Mouse (Mus musculus) embryo, embryonic 9.5 days (tissue): Measurements from ENCODE around the gene Mrtfa.

Source experiments
- DNase-seq: peaks from one replicate; pipeline ENCODE4 v3.0.0-alpha.2; 2017; ENCODE audit errors: extremely low spot score

The Mrtfa gene

DNA sequence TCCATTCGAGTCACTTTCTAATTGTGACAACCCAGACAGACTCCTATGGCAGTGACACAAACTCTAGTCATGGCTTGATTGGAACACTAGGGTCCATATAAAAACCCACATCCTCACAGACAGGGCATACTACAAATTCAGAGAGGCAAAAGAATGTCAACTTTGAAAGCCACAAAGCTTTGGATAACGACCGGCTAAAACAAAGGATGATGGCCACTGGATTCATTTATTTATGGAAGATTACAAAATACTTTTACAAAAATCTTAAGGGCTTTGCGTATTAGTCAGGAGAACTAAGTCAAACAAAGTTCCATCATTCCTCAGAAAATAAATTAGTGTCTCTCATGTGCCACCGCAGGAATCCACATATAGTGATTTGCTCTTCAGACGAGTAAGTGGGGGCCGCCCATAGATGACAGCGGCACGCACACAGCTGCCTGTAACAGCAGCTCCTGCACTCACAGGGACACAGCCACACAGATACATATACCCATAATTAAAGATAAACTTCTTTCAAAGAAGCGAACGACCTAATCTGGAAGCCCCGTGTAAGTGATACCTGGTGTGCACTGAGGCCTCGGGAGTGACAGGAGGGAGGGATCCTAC is 88.2 kb downstream of the Mrtfa start:
- no peak for DNase-seq

DNA sequence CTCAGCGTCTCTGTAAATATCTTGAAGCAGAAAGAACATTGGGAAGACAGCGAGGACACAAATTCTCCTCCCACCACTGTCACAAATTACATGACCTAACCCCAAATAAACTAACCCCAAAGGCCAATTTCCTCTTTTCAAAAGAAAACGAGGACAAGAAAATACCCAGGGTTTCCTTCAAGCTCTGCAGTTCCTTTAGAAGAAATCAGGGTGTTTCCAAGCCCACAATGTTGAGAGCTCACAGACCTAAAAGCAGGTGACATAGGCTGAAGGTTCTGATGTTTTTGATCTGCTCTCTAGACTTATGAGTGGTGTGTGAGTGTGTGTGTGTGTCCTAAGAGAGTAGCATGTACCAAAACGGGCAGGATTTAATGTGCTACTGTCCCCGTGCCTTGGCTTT is 89.2 kb downstream of the Mrtfa start:
- DNase-seq: no peak

DNA sequence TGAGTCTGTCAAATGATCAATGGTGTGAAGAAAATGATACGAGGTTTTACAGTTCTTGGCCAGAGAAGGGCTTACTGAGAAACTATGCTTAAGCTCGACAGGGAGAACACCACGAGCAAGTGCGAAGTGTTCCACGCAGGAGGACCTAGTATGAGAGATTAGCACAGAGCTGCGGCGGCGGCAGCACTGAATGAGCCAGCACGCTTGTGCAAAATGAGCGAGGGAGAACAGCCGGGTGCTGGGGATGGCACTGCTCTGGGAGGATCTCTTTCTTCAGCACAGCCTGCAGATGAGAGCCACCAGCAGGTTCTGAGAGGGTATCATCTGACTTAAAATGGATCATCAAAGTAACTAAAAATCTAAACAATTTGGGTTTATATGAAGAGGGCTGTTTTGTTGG is 91.3 kb downstream of the Mrtfa start:
- DNase-seq: no peak

DNA sequence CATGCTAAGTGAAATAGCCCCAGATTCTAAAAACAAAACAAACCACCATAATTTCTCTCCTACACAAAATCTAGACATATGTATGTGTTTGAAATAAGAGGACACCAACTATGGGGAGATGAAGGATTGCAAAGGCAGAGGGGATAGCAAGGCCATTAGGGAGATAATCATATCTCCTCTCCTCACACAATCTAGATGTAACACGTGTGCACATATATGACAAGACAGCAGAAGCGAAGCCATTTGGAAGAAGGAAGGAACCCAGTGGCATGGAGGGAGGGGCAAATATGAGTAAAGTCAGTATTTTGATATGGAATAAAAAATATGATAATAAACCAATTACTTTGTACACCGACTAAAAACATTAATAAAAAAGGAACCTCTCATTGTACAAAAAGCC is 91.9 kb downstream of the Mrtfa start:
- DNase-seq: no peak

DNA sequence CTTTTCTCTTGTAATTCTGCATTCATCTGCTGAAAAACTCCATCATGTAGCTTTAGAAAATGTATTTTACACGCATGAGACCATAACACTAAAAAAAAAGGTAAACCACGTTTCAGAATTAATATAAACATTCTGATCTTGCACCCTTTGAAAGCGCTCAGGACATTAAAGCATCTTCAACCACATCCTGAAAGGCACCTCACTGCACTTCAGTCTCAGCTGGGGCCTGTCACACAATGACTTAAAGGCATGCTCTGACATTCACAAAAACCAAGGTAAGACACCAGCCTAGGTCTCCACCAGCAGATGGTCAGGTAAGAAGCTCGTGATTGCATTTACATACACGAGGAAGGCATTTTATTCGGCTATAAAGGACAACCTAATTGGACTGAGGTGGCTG is 92.7 kb downstream of the Mrtfa start:
- DNase-seq: no peak

DNA sequence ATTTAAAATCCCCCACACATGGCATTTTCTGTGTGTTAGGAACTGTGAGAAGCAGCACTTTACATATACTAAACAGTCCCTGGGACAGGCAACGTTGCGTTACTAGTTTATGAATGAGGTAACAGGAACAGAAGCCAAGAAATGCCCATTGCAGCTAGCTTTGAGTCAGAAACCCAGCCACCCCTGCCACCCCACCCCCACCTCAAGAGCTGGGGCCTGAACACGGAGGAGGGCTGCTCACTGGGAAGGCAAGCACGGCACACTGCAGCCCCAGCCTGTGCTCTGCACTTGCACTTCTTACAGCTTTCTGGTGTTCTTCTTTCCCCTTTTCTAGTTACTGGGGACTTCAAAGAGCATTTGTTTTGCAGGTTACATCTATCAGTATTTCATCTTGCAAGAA is 93.1 kb downstream of the Mrtfa start:
- no peak for DNase-seq

DNA sequence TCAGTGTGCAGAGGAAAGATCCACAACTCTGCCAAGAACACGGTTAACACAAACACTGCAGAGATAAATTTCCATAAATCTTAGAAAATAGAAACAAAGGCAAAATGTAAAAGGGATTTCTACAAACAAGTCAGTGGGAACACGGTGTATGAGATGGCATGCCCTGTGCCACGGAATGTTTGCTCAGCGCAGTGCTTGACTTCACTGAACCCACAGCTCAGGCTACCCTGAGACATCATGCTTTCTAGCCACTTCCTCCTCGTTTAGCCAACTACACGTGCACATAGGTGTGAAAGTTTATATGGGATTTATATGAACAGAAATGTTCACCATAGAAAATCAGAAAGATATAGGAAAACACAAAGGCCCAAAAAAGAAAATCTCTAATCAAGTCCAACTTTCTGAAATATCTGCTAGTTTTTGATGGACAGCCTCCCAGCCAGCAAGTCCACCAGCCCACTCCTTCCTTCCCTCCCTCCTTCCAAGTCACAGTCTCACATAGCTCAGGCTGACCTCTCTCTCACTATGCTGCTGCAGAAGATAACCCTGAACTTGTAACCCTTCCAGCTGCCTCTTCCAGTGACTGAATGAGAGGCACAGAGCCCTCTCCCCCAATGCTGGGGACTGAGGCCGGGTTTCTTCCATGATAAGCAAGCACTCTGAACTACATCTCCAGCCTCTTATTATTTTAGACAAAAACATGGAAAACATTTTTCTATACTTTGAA is 94.1 kb downstream of the Mrtfa start:
- no peak for DNase-seq

DNA sequence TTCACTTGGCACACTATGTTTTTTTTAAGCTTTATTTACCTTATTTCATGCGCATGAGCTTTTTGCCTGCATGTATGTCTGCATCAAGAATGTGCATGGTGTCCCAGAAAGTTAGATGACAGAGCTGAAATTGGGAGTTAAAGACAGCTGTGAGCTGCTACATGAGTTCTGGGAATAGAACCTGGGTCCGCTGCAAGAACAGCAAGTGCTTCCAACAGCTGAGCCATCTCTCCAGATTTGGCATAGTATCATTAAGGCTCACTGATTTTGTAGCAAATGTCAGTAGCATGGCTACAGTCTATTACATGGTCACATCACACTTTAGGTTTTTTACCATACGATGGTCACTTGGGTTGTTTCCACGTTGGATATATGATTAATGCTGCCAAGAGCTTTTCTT is 97.5 kb downstream of the Mrtfa start:
- DNase-seq: no peak

DNA sequence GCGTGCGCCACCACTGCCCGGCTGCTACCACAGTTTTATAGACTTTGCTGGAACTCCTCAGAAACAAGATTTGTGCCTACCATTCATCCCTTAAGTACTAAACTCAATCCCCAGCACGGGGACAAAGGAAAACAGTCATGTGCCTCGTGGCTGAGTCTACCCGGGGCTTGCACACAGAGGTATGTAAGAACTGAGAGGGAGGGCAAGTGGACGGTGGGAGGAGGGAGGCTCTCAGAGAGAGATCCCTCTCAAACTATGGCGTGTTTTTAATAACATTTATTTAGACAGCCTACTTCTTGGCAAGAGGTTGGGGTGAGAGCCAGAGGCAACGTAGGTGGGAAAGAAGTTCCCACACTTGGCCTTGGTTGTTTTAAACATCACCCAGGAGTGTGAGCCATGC is 98.8 kb downstream of the Mrtfa start:
- no peak for DNase-seq

DNA sequence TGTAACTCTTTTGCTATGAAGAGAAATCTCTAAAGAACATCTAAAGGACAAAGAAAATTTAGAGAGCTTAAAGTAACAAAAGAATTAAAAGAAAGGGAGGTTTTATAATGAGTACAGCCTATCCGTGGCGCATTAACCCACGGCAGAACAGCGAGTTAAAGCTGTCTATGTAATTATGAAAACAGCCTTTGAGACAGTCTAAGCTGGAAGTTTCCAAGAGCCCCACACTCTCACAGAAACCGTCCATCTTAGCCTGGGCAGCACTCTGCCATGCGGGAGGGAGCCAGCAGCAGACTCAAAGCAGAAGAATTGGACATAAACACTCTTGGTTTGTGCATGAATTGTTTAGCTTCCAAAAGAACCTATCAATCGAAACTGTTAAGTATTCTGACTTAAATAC is 103.0 kb downstream of the Mrtfa start:
- no peak for DNase-seq

DNA sequence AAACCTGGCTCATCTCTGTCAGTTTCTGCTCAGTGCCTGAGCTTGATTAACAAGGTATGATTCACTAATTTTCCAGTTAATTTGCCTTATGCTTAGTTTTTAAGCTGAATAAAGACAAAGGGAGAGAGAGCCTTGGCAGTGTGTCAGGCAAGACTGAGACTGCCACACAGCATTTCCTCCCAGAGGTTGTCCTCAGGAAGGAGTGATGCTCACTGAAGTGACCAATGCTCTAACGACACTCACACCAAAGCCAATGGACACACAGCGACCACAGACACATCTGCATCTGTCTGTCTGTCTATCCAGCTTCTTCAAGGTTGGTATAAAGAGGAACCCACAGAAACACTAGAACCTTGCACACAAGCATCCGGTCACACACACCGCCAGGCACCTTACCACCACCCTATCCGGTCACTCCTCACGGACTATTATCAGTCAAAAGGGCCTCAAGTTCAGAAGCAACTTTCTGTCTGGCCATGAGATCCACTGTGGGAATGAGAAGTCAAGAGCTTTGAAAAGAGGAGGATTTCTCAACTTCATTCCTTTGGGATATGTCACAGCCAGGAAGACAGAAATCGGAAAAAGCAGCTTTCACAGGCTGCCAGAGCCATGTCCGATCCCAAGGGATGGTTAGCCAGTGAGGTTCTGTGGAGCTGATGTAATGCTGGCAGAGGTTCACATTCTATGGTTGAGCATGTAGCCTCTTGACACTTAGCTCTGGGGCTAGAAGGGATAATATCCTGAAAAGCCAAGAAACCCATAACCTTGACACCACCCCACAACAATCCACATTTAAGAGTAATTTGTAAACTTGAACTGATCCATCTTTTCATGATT is 103.7 kb downstream of the Mrtfa start:
- no peak for DNase-seq

DNA sequence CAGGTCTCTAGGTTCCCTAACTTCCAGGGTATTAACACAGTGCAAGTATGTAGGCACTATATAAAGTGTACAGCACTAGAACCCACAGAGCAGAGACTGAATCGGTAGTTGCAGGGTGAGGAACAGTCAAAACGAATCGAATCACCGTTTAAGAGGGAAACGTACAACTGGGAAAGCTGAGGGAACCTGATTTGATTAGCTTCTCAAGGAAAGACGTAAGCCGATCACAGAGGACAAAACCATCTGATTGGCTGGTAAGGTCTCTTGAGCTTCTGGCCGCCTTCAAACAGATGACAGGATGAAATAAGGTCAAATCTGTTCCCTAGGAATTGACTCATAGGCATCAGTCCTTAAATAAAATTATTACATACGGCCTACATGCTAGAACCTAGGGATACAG is 106.7 kb downstream of the Mrtfa start:
- no peak for DNase-seq

DNA sequence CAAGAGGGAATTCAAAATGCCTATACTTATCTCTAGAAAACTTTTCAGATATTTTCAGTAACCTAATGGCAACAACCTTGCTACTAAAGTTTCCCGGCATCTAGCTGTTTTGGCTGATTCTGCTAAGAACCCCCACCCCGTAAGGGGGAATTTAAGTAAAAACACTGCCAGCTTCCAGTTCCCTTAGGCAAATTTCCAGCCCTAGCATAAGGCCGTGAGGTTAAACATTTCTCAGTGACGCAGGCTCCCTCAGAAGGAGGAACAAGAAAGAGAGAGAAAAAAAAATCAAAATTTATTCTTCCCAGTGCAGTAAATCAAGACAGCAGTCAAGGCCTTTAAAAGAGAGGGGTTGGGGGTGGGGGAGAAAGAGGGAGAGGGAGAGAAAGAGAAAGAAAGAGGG is 107.3 kb downstream of the Mrtfa start:
- DNase-seq: no peak

DNA sequence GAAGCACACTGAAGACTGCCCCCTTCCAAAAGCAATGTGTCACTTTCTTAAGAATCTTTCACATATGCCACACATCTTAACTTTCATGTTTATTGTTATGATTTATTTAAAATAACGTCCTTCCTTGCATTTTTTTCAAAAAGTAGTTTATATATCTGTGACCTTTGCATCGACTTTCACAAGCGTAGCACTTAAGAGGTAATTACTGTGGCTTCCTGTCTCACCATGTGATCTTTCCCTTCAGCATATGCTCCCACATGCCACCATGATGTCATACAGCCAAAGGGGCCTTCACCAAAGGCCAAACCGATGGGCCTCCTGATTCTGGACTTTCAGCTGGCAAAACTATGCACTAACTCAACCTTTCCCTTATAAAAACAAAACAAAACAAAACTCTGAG is 109.3 kb downstream of the Mrtfa start:
- DNase-seq: no peak

DNA sequence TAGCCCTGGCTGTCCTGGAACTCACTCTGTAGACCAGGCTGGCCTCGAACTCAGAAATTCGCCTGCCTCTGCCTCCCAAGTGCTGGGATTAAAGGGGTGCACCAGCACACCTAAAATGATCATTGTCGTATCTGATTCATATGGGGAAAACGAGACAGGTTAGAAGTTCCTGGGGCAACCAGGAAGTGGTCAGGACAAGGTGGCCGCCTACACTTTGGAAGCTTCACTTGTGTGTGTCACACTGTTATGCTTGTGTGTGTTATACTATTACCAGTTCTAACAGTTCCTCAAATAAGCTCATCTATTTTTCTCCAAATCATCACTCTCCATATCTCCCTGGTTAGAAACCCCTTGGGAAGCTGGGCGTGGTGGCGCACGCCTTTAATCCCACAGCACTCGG is 110.2 kb downstream of the Mrtfa start:
- no peak for DNase-seq

DNA sequence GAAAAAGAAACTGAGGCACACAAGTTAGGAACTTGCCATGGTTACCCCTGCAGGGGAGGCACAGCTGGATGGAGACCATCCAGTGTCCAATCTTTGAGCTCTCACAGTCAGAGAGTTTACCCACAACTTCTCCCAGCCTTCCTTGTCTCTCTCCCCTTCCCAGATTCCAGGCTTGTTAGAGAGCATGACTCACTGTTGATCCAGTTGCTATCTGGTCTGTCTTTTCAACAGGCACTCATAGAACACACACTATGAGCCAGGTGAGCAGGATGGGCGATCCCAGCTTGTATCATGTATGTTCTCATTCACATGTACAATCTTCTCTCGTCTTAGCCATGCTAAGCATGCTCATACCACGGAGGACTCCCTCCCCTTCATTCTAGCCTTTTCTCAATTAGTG is 111.3 kb downstream of the Mrtfa start:
- DNase-seq: no peak

DNA sequence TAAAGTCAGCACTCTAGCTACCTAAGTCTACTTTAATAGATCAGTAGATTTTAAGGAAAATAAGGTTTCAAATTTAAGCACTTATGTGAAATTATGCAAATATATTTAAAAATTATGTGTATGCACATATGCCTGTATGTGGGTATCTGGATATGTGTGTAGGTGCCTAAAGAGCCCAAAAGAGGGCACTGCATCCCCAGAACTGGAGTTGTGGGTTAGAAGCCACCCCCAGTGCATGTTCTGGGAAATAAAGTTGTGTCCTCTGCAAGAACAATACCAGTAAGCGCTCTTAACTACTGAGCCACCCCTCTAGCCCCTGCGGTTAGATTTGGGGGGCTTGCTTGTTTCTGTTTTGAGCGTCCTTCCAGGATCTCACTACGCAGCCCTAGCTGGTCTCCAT is 113.0 kb downstream of the Mrtfa start:
- no peak for DNase-seq

DNA sequence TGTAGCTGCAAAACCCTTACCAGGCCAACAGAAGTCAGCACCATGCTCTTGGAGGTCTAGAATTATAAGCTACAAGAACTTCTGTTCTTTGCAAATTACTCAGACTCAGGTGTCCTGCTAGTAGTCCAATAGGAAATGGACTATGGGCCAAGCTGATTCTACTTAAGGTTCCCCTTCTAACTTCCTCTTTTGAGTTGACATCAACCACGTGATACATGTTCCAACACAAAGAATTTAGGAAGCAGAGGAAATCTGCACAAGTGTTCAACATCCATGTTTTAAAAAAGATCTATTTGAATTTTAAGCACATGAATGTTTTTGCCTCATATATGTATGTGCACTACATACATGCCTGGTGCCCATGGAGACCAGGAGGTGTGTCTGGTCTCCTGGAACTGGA is 116.0 kb downstream of the Mrtfa start:
- no peak for DNase-seq

DNA sequence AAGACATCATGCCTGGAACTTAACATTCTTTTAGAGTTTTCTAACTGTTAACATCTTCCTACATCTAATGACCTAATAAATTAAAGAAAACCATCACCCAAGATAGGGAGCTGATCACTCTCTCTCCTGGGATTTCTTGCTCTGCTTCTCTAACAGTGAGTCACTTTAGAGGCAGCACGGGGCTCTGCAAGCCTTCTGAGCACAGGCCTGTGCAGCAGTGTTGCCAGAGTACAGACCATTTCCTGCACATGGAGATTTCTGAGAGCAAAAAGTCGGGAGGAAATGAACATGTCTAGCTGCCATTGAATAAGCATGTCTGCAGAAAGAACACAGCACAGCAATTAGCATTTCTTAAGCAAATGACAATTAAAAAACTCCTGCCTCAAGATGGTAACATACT is 116.8 kb downstream of the Mrtfa start:
- DNase-seq: no peak

DNA sequence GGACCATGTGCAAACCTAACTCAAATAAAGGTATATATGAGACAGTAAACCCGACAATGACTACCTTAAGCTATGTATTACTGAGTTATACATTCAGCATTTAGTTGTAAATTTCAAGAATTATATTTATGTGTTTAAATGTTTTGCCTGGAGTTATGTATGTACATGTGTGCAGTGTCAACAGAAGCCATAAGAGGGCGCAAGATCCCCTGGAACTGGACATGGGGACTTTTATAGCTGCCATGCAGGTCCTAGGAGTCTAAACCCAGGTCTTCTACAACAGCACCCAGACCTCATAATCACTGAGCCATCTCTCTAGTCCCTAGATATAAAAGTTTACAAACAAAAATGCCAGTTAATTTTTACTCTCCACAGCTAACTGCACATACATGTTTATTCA is 117.8 kb downstream of the Mrtfa start:
- DNase-seq: peak; percentile 19

DNA sequence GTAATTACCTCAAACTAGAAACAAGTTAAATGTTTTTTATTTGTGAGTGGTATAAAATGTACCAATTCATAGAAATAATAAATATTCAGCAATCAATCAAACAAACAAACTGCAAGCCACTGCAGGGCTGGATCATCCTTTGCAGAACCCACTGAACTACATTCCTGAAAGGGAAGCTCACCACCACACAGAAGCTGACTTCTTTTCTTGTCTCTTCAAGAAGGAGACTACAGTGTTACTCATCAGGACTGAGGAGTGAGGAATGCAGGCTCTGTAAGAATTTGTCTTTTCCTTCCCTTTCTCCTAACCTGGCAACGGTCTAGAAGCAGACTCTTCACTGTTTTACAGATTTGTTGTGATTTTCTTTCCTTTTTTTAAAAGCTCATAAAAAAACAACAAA is 120.1 kb downstream of the Mrtfa start:
- no peak for DNase-seq

DNA sequence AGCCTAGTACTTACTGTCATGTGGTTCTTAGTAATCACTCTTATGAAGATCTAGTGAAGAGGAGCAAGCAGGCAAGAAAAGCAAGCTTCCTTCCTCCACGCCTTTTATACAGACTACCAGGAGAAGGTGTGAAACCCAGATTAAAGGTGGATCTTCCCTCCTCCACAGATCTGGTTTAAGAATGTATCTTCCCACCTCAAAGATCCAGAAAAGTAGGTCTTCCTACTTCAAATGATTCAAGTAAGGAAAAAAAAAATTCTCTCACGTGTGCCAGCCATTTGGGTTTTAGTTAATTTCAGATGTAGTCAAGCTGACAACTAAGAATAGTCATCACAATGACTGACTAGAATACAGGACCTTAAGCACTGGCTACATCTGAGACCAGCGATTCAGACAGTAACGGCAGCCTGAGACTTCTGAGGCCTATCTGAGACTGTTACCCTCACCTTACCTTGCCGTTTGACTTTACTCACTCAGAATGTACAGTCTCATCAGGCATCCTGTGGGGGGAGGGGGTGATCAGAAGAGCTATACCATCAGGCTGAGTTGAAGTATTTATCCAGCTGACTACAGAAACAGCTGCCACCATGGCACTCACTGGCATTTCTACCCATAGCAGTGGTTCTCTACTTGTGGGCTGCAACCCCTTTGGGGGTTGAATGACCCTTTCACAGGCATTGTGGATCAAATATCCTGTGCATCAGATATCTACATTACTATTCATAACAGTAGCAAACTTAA is 121.7 kb downstream of the Mrtfa start:
- no peak for DNase-seq
